Mouse (Mus musculus): Measurements from ENCODE around the gene Mrps7.

Gene Mrps7

GRCm38 (mm10) chr11:115608421-115609399, 5.0 kb downstream of the Mrps7 start:
- peak in 1 of 2 experiments; percentile 57 for DNase-seq (ENCODE audit: low spot score in 2 of 2)

DNA sequence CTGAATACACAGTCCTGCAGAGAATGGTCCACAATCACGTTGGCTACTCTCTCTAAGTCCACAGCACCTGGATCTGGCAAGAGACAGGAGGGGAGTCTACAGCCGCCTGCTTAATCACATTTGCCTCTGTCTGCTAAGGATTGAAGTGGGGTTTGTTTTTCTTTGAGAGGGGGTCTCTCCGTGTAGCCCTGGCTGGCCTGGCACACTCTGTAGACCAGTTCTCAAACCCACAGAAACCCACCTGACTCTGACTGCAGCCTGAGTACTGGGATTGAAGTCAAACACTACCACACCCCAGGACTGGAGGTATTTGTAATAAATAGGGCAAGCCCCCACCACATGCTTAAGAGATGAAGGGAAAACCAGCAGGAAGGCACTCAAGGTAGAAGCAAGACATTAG, 5.9 kb downstream of the Mrps7 start:
- DNase-seq (ENCODE audit: low spot score in 2 of 2), result no peak

DNA sequence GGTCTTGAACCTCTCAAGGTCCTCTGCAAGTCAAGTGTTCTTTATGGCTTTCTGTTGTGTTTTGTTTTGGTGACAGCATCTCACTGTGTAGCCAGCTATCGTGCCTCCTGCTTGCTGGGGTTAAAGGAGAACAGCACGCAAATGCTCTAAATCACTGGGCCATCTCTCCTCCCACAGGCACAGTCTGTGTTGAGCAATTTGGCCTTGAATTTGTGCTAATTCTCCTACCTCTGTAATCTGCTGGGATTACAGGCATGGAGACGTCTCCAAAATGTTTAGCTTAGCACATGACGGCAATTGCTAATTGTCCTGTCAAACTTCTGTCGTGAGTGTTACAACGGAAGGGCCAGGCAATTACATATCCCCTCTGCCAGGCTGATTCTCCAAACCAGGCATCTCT, 7.4 kb downstream of the Mrps7 start:
- no peak for DNase-seq (ENCODE audit: low spot score in 2 of 2)

DNA sequence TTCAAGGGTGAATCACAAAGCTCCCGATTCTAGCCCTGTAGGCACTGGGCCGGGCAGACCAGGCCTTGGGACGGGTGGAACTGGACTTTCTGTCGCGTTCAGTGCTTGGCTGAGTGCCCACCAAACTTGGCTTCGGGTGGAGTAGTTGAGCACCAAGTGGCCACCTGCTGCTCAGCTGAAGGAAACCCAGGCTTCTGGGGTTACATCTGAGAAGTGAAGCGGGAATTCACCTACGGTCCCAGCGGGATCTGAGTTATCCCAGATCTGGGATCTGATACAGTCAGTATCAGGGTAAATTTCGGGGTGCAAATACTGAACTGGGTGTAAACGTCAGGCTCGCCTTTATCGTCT, 8.3 kb downstream of the Mrps7 start:
- peak; percentile 53 to 68 for DNase-seq (ENCODE audit: low spot score in 2 of 2)

- peak; percentile 49 to 79 for DNase-seq (ENCODE audit: low spot score in 2 of 2)
These were observed 8.8 kb downstream of the Mrps7 start, which contains the start of gene Mif4gd for GRCm38 (mm10) chr11:115612410-115613137. Mif4gd (minus strand) TSS chr11:115612969.

DNA sequence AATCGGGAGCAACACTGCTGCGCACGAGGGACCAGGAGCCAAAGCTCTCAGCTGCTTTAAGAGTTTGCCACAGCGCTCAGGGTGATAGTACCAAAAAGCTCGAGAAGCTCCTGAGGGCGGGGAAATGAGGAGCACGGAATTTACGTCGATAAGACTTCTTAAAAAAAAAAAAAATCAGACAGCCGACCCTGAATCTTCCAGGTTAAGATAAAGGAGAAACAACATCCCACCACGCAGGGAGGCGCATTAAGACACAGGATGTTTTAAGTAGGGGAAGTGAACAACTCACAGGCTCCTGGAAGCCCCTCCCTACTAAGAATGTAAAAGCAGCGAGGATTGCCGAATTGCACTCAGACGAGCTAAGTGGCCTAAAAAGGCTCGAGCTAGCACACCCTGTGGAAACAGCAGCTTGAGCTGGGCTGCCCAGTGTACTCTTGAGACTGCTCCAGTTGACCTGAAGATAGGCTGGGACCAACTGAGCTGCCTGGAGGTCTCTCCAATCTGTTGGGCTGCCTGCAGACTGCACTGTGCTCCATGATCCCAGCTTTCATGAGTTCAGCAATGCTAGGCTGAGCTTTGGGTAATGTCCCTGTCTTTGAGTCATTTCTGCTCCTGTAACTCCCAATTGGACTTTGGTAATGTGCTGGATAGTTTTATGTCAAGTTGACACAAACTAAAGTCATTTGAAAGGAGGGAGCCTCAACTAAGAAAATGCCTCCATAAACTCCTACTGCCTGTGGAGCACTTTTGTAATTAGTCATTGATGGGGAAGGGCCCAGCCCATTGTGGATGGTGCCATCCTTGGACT, 9.6 kb downstream of the Mrps7 start:
- DNase-seq (ENCODE audit: low spot score in 2 of 2), result no peak

GRCm38 (mm10) chr11:115614346-115615107, 10.8 kb downstream of the Mrps7 start:
- DNase-seq (ENCODE audit: low spot score in 2 of 2), result no peak

DNA sequence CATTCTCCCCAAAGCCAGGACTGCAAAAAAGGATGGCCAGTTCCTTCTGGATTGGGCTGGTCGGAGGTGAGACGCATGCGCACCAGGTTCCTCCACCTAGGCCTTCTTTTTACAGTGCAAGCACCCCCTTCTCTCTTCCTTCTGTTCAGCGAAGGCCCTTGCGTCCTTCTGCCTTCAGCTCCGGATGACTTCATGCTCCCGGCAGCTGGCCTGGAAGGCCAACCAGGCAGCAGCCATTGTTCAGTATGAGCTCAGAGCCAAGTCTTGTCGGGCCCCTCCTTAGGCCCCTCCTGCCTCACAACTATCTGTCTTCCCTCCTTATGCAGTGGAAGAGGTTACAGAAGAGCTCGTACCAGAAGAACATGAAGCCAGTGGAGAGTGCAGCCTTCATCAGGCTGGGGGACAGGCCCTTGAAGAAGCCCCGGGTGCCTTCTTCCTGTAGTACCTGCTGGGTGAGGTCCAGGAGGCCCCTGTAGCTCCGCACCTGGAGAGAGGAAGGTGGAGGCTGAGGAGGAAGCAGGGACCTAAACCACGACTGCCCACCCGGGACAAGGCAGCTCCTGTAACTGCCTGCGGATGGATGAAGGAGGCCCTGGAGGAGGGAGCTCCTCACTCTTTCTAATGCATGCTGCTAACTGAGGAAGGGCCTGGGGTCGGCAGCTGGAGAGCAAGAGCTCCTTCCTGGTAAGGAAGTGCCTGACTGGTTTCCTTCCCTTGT, 11.5 kb downstream of the Mrps7 start:
- no peak for DNase-seq (ENCODE audit: low spot score in 2 of 2)

GRCm38 (mm10) chr11:115615875-115616274, 12.2 kb downstream of the Mrps7 start:
- no peak for DNase-seq (ENCODE audit: low spot score in 2 of 2)

DNA sequence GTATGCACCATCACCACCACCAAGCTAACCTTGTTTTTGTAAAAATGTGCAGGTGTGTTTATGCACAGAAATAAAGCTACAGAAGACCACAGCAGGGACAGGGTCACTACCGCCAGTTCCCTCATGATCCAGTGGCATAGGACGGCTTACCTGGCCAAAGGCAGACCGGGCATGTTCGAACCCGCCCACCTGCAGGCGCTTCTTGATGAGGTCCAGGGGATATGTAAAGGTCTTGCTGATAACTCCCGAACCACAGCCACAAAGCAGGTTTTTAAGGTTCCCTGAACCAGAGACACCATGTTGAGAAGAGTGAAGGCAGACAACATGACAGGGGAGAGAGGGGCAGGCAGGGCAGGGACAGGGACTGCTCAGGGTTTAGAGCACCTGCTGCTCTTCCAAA, 12.6 kb downstream of the Mrps7 start:
- DNase-seq (ENCODE audit: low spot score in 2 of 2), result no peak

DNA sequence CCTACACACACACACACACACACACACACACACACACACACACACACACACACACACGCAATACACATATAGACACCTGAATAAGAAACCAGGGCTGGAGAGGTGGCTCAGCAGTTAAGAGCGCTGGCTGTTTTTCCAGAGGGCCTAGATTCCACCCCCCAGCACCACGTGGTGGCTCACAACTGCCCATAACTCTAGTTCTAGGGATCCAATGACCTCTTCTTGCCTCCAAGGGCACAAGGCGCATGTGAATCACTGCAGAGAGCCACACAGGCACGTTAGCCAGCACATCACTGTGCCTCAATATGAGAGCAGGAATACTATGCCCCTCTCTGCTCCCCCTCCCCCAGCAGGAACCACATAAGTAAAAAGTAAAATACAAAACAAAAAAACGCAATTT, 13.2 kb downstream of the Mrps7 start:
- no peak for DNase-seq (ENCODE audit: low spot score in 2 of 2)

DNA sequence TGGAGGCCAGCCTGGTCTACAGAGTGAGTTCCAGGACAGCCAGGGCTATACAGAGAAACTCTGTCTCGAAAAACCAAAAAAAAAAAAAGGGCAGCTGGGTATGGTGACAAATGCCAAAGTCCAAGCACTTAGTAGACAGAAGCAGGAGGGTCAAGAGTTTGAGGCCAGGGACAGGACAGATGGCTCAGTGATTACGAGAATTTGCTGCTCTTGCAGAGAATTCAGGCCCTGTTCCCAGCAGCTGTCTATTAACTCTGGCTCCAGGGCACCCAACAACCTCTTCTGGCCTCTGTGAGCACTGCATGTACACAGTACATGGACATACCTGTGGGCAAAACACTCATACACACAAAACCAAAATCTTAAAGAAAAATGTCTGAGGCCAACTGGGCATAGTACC, 14.3 kb downstream of the Mrps7 start:
- DNase-seq (ENCODE audit: low spot score in 2 of 2), result no peak

- DNase-seq (ENCODE audit: low spot score in 2 of 2), result no peak
These were observed 15.2 kb downstream of the Mrps7 start for GRCm38 (mm10) chr11:115618732-115619516.

DNA sequence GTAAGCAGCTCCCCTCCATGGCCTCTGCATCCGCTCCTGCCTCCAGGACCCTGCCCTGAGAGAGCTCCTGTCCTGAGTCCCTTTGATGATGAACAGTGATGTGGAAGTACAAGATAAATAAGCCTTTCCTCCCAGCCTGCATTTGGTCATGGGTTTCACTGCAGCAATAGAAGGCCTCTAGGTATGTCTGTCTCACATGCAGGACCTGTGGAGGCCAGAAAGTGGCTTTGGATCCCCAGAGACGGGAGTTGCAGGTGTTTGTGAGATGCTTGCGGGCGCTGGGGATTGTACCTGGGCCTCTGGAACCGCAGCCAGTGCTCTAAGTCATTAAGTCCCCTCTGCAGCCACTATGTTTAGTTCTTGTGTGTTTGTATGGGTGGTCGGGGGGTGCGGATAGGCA, 16.2 kb downstream of the Mrps7 start:
- no peak for DNase-seq (ENCODE audit: low spot score in 2 of 2)

GRCm38 (mm10) chr11:115623487-115624070, 19.9 kb downstream of the Mrps7 start:
- no peak for DNase-seq (ENCODE audit: low spot score in 2 of 2)

DNA sequence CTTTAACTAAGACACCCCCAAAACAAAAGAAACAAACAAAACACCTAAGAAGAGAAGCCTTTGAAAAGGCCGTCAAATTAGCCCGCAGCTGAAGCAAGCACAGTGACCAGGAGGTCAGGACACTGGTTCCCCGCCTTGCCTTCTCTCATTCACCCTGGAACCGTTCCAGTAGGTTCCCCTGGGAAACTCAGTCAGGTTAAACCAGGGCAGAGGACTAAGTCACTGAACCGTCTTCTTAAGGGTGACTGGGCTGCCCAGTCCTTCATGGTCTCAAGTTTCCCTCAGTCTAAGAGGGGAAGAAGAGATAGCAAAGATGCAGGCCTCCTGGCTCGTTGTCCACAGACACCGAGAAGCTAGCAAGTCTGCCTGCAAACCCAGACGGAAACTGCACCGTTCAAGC, 22.2 kb downstream of the Mrps7 start:
- DNase-seq (ENCODE audit: low spot score in 2 of 2), result no peak

DNA sequence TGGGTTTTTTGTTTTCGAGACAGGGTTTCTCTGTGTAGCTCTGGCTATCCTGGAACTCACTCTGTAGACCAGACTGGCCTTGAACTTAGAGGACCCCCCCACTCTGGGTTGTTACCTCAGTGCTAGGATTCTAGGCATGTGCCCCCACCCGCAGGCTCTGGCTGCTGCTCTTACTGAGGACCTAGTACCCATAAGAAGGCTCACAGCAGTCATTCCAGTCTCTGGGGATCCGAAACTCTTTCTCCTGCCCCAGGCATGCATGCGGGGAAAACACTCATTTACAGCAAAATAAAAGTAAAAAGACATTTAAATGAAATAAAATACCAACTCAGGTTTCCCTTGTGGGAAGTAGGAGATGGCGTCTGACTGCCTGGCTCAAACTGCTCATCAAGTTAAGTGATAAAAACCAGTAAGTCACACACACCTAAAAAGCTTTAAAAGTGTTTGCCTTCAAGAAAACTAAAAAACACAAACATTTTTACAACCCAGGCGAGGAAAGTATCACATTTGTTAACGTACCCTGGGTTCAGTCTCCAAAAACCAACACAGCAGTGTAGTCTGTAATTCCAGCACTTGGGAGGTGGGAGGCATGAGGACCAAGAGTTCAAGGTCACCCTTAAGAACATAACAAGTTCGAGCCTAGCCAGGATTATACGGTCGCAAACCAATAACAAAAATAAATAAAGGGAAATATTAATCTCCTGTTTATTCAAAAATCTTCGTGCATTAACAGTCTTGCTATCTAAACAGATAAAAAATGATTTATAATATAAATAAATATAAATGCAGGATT, 23.3 kb downstream of the Mrps7 start:
- no peak for DNase-seq (ENCODE audit: low spot score in 2 of 2)

DNA sequence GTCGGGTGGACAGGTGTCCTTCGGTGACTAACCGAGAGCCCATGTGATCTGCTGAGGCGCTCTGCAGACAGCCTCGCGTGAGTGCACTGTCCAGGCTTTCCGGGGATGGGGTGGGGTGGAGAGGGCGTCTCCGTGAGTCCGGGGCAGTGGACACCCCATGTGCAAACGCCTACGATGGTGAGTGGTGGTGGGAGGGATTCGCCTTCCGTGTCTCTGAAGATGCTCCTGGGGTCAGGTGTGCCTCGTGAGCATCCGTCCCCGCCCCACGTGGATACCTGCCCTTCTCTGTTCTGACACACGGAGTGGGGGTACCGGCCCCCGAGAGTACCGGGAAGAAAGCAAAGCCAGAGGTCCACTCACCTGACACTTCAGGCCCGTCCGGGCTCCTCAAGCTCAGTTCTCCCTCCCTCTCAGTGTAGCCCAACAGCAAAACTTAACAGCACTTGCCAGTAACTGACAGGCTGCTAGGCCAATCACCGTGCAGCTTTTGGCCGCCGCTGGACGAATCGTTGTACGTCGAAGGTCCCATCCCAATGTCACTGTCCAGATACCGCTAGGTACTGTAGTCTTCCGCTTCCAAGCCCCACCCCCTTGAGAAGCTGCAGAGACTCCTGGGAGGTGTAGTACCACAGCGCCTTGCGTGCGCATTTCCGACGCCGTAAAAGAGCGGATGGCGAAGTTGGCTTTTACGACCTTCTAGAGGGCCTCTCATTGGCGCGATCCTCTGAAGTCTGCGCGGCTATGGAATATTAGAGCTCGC, 24.2 kb downstream of the Mrps7 start, which contains the start of gene Slc25a19:
Gene Slc25a19, minus strand, starts transcription at position 591 of the 760 bp plus-strand sequence.
- DNase-seq (ENCODE audit: low spot score in 2 of 2), result peak; percentile 94 to 98

Measured in cerebellum, postnatal 4 days (tissue).